23 mouse cellular contexts compared by ENCODE assay signal in genomic region chr10:125266322-125266721, GRCm38 (mm10).
DNase-seq lines count a peak whose midpoint lies in the region; ATAC-seq lines count a peak whose summit lies in the region.
"Had no signal": no experiment of that assay in that cellular context is flagged by ENCODE, and none has a peak within 500 bp of the region (broad histone marks: within the 10 kb centered on the region; RNA-seq: fewer than 3 reads in every experiment).

No protein-coding gene starts in this region.

- H3K27me3 ChIP-seq in heart, embryonic 14.5 days (ENCODE audit: control insufficient read depth, insufficient read depth, low read length), result no peaks in the 10 kb centered on the region
- no peaks in the 10 kb centered on the region for H3K27me3 ChIP-seq in midbrain, embryonic 11.5 days (ENCODE audit: control insufficient read depth, insufficient read depth, low read length)
- no peaks in the 10 kb centered on the region for H3K27me3 ChIP-seq in midbrain, embryonic 13.5 days
- H3K27me3 ChIP-seq: embryonic facial prominence, embryonic 12.5 days; limb, embryonic 15.5 days; liver, embryonic 15.5 days; midbrain, embryonic 15.5 days; neural tube, embryonic 12.5 days had no signal

- ATAC-seq in heart, embryonic 14.5 days (ENCODE audit: insufficient number of reproducible peaks, insufficient read depth, low FRiP score, low read depth), result no peak
- no peak for ATAC-seq in midbrain, embryonic 11.5 days (ENCODE audit: low FRiP score)
- ATAC-seq in midbrain, embryonic 13.5 days, result no peak
- peak; percentile 20 for ATAC-seq in megakaryocyte progenitor cell, adult 5-6 weeks (replicated peaks; ENCODE audit: poor library complexity)
- ATAC-seq: activated CD4-positive, CD25-positive, alpha-beta regulatory T cell, adult 4 months; hindbrain, postnatal 0 days; lung, postnatal 0 days; midbrain, embryonic 15.5 days had no signal

- H3K4me1 ChIP-seq in heart, embryonic 14.5 days (ENCODE audit: control insufficient read depth in 2 of 2, insufficient read depth in 2 of 2, low read length in 2 of 2), result peaks cover 10 to 19% of the 10 kb centered on the region in 2 experiments
- no peaks in the 10 kb centered on the region for H3K4me1 ChIP-seq in midbrain, embryonic 11.5 days (ENCODE audit: control insufficient read depth, insufficient read depth, low read length)
- no peaks in the 10 kb centered on the region for H3K4me1 ChIP-seq in midbrain, embryonic 13.5 days (replicated peaks)
- H3K4me1 ChIP-seq: embryonic facial prominence, embryonic 12.5 days; heart, embryonic 10.5 days; midbrain, embryonic 15.5 days; neural tube, embryonic 12.5 days had no signal

- no peak overlapping the region for H3K9ac ChIP-seq in heart, embryonic 14.5 days (ENCODE audit: low read length)
- H3K9ac ChIP-seq in midbrain, embryonic 11.5 days (ENCODE audit: low read length), result no peak overlapping the region
- no peak overlapping the region for H3K9ac ChIP-seq in midbrain, embryonic 13.5 days (replicated peaks)
- H3K9ac ChIP-seq: embryonic facial prominence, embryonic 12.5 days; limb, embryonic 15.5 days; liver, embryonic 15.5 days; midbrain, embryonic 15.5 days; neural tube, embryonic 12.5 days had no signal

- no peak overlapping the region for H3K4me3 ChIP-seq in heart, embryonic 14.5 days (ENCODE audit: control insufficient read depth in 1 of 2, insufficient read depth in 1 of 2, low read depth in 1 of 2, low read length in 2 of 2)
- H3K4me3 ChIP-seq in midbrain, embryonic 11.5 days (ENCODE audit: low read depth, low read length), result no peak overlapping the region
- no peak overlapping the region for H3K4me3 ChIP-seq in midbrain, embryonic 13.5 days (replicated peaks)
- H3K4me3 ChIP-seq: embryonic facial prominence, embryonic 12.5 days; heart, embryonic 10.5 days; left cerebral cortex, adult 2 months; limb, embryonic 15.5 days; liver, embryonic 15.5 days; midbrain, embryonic 15.5 days; neural tube, embryonic 12.5 days had no signal

- DNase-seq in heart, postnatal 14 days, result no peak
- DNase-seq in midbrain, embryonic 11.5 days (ENCODE audit: low spot score, missing footprints), result peak; percentile 33
- DNase-seq in adrenal gland, adult 18-20 months (ENCODE audit: low spot score in 2 of 2), result no peak
- DNase-seq in kidney, postnatal 10 days, result no peak
- DNase-seq: adrenal gland, postnatal 10 days; gastrocnemius, postnatal 36 days; retina, postnatal 1 day; right cerebral cortex, postnatal 25 days; thymus, postnatal 14 days had no signal

- peak overlapping the region; percentile 31 for H3K4me2 ChIP-seq in heart, embryonic 14.5 days (ENCODE audit: low read length)
- H3K4me2 ChIP-seq in midbrain, embryonic 11.5 days, result no peak overlapping the region
- no peak overlapping the region for H3K4me2 ChIP-seq in midbrain, embryonic 13.5 days (replicated peaks)
- H3K4me2 ChIP-seq: embryonic facial prominence, embryonic 12.5 days; limb, embryonic 15.5 days; liver, embryonic 15.5 days; midbrain, embryonic 15.5 days; neural tube, embryonic 12.5 days had no signal

- WGBS in heart, embryonic 14.5 days, result 15% methylated on average over 4 of the region's 4 CpGs
- WGBS in midbrain, embryonic 11.5 days, result 86% methylated on average over 4 of the region's 4 CpGs
- 82% methylated on average over 4 of the region's 4 CpGs for WGBS in midbrain, embryonic 13.5 days

- peak overlapping the region; percentile 41 to 62; a peak in 2 of 4 replicates for H3K27ac ChIP-seq in heart, embryonic 14.5 days (replicated peaks in 1 of 2; ENCODE audit: control insufficient read depth in 1 of 2, insufficient read depth in 1 of 2, low read depth in 2 of 2, low read length in 2 of 2)
- H3K27ac ChIP-seq in midbrain, embryonic 11.5 days (ENCODE audit: low read depth, low read length), result no peak overlapping the region
- no peak overlapping the region for H3K27ac ChIP-seq in midbrain, embryonic 13.5 days
- H3K27ac ChIP-seq: embryonic facial prominence, embryonic 12.5 days; heart, embryonic 10.5 days; hindbrain, postnatal 0 days; kidney, postnatal 0 days; left cerebral cortex, adult 2 months; limb, embryonic 15.5 days; liver, embryonic 15.5 days; midbrain, embryonic 15.5 days; neural tube, embryonic 12.5 days had no signal

- no peaks in the 10 kb centered on the region for H3K9me3 ChIP-seq in heart, embryonic 14.5 days (ENCODE audit: control insufficient read depth, low read length)
- H3K9me3 ChIP-seq in midbrain, embryonic 11.5 days (ENCODE audit: control insufficient read depth, low read length), result no peaks in the 10 kb centered on the region
- no peaks in the 10 kb centered on the region for H3K9me3 ChIP-seq in midbrain, embryonic 13.5 days
- H3K9me3 ChIP-seq: embryonic facial prominence, embryonic 12.5 days; heart, embryonic 10.5 days; limb, embryonic 15.5 days; liver, embryonic 15.5 days; midbrain, embryonic 15.5 days; neural tube, embryonic 12.5 days had no signal

- no peaks in the 10 kb centered on the region for H3K36me3 ChIP-seq in heart, embryonic 14.5 days (ENCODE audit: control insufficient read depth, insufficient read depth, low read length)
- H3K36me3 ChIP-seq in midbrain, embryonic 11.5 days (ENCODE audit: control insufficient read depth, insufficient read depth, low read length), result no peaks in the 10 kb centered on the region
- H3K36me3 ChIP-seq in midbrain, embryonic 13.5 days, result no peaks in the 10 kb centered on the region
- H3K36me3 ChIP-seq: embryonic facial prominence, embryonic 12.5 days; heart, embryonic 10.5 days; limb, embryonic 15.5 days; liver, embryonic 15.5 days; midbrain, embryonic 15.5 days; neural tube, embryonic 12.5 days had no signal

- intact Hi-C loops in heart, postnatal 14 days (cut with DNase I), result loop anchor here (10.0 kb wide), 1 partner anchor 118 kb away; the partner anchor contains the start of gene Slc16a7

Comparison
In these comparisons a context has a peak if more than half of its experiments do, and no peak if none do; other contexts are left out.
1. H3K27ac ChIP-seq: peak in heart, embryonic 14.5 days (2 of 2); none in midbrain, embryonic 11.5 days (single experiment) and midbrain, embryonic 13.5 days (single experiment).